Mouse (Mus musculus) hindbrain, embryonic 14.5 days (tissue): ENCODE data around the gene Gins3. TPM values are rescaled to one million over a fixed set of nuclear protein-coding genes. Genes with fewer than 3 reads are reported as not detected.
"Not testable (repeated sequence)": the region's sequence is repeated elsewhere in the genome, so short reads cannot be mapped to it uniquely, and the experiment has no call there.

Experiments
- ATAC-seq: fragments of 200-750 bp; cut with Nextera tagmentation; 2 replicates; pipeline ENCODE4 v1.8.0; 2017; ENCODE audit warnings: moderate number of reproducible peaks, mild to moderate bottlenecking, moderate TSS enrichment, moderate library complexity; ENCODE audit not compliant: low FRiP score
- DNase-seq: peaks from one replicate; pipeline ENCODE4 v3.0.0-alpha.2; 2015; ENCODE audit warnings: low spot score
- H3K27ac ChIP-seq: fragments of 300-500 bp; sonication (generic); 2 replicates; pipeline ENCODE4 v1.5.1; 2014; ENCODE audit warnings: mild to moderate bottlenecking, moderate library complexity
- H3K27me3 ChIP-seq: fragments of 300-500 bp; sonication (generic); 2 replicates; pipeline ENCODE4 v1.6.1; 2014; ENCODE audit warnings: mild to moderate bottlenecking, low read length, mixed read lengths; ENCODE audit not compliant: control insufficient read depth, insufficient read depth
- H3K36me3 ChIP-seq: fragments of 300-500 bp; sonication (generic); replicated peaks from 2 replicates; pipeline ENCODE4 v1.6.1; 2014; ENCODE audit not compliant: control insufficient read depth, insufficient read depth
- H3K4me1 ChIP-seq: fragments of 300-500 bp; sonication (generic); replicated peaks from 2 replicates; pipeline ENCODE4 v1.6.1; 2014; ENCODE audit warnings: antibody characterized with exemption, low read length, mixed read lengths; ENCODE audit not compliant: control insufficient read depth, insufficient read depth
- H3K4me2 ChIP-seq: fragments of 300-500 bp; sonication (generic); replicated peaks from 2 replicates; pipeline ENCODE4 v1.6.1; 2014; ENCODE audit warnings: mild to moderate bottlenecking, moderate library complexity
- H3K4me3 ChIP-seq: fragments of 300-500 bp; sonication (generic); replicated peaks from 2 replicates; pipeline ENCODE4 v1.5.1; 2014; ENCODE audit warnings: mild to moderate bottlenecking, low read length
- H3K9ac ChIP-seq: fragments of 300-500 bp; sonication (generic); 2 replicates; pipeline ENCODE4 v1.6.1; 2014
- H3K9me3 ChIP-seq: fragments of 300-500 bp; sonication (generic); 2 replicates; pipeline ENCODE4 v1.6.1; 2016; ENCODE audit warnings: low read length; ENCODE audit not compliant: control insufficient read depth
- WGBS: fragments of 180-500 bp; shearing (Covaris S2); extraction: QIAGEN DNeasy Blood & Tissue Kit; methylation state at CpG from one replicate; pipeline ENCODE4 v1.1.7; 2014; 5-methylcytosine and 5-hydroxymethylcytosine counted together
- polyA plus RNA-seq: library from polyadenylated mRNA; unstranded; fragments of >200 nt; fragmentation: Nextera tagmentation; extraction: Ambion mirVana; gene quantifications from 2 replicates; pipeline ENCODE4 v1.2.1, GENCODE M21; 2014

Gene Gins3
- polyA plus RNA-seq, 1 experiment from 2014 or later, result 7.8 TPM

DNA sequence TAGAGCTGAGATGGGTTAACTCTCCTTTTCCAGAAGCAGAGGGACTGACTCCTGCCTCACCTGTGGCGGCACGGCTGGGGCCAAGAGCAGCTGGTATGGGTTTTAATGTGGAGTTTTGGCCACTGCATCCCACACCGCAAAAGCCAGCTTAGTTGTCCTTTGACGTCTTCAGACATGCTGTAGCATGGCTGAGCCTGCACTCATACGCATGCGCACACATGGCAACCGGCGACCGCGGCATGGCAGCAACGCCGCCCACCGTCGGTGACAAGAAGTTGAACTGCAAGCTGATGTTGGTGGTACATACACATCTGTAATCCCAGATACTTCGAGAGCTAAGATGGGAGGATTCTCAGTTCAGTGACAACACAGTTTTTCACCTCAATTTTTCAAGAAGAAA is 31.9 kb upstream of the Gins3 start:
- H3K4me3 ChIP-seq, result no peak overlapping the region
- H3K27me3 ChIP-seq, result no peaks in the 10 kb centered on the region
- H3K4me2 ChIP-seq, result no peak overlapping the region
- ATAC-seq (no peak), DNase-seq (no peak)
- WGBS, result 78% methylated on average over 15 of the region's 15 CpGs
- H3K36me3 ChIP-seq, result no peaks in the 10 kb centered on the region
- H3K9me3 ChIP-seq, result no peaks in the 10 kb centered on the region
- H3K4me1 ChIP-seq, result no peaks in the 10 kb centered on the region
- H3K9ac ChIP-seq, result no peak overlapping the region
- no peak overlapping the region for H3K27ac ChIP-seq

DNA sequence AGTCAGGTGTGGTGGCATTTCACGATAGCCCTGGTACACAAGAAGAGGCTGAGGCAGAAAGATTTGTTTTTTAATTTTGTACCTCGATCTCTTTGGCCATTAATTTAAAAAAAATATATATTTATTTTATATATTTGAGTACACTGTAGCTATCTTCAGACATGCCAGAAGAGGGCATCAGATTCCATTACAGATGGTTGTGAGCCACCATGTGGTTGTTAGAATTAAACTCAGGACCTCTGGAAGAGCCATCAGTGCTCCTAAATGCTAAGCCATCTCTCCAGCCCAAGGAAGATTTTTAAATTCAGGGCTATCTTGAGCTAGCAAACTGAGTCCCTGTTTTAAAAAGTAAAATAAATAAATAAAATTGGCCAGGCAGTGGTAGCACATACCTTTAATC is 31.1 kb upstream of the Gins3 start:
- no peak overlapping the region for H3K4me3 ChIP-seq
- WGBS, result 77% methylated on average over 2 of the region's 2 CpGs
- no peak overlapping the region for H3K9ac ChIP-seq
- no peak overlapping the region for H3K4me2 ChIP-seq
- H3K36me3 ChIP-seq, result no peaks in the 10 kb centered on the region
- DNase-seq, result no peak
- ATAC-seq, result no peak
- H3K4me1 ChIP-seq, result no peaks in the 10 kb centered on the region
- no peaks in the 10 kb centered on the region for H3K27me3 ChIP-seq
- H3K9me3 ChIP-seq, result no peaks in the 10 kb centered on the region
- no peak overlapping the region for H3K27ac ChIP-seq

DNA sequence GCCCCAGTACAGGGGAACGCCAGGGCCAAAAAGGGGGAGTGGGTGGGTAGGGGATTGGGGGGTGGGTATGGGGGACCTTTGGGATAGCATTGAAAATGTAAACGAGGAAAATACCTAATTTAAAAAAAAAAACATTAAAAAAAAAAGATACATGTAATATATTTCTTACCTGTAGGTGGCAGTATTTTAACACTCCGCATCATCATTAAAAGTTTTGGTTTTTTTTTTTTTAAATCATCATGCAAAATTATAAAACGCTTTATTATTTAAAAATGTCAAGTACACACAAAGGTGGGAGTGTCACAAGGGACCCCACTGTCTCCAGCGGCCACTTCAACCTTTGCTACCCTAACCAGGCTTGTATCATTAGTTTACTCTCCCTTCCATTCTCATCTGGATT is 26.7 kb upstream of the Gins3 start:
- not testable (repeated sequence) for ATAC-seq, DNase-seq, H3K9me3 ChIP-seq, H3K9ac ChIP-seq, H3K4me3 ChIP-seq, H3K36me3 ChIP-seq, H3K27me3 ChIP-seq, H3K27ac ChIP-seq, H3K4me2 ChIP-seq, H3K4me1 ChIP-seq
- WGBS, result 27% methylated on average over 4 of the region's 5 CpGs

DNA sequence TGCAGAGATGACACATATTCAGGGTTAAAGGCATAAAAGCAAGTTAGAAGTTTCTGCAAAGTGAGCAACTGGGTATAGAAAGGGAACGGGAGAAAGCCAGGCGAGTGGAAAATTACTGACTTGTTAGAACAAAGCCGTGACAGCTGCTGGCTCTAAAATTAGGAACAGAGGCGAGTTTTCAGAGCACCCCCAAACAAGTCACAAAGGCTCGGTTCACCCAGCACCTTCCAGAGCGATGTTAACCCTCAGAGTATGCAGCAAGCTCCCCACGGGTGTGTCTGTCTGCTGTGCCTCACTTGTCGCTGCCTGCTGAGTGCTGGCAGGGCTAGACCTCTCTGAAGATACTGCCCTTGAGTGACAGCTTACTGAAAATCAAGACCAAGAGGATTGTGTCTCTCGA is 26.0 kb upstream of the Gins3 start:
- no peak overlapping the region for H3K4me3 ChIP-seq
- H3K9ac ChIP-seq, result no peak overlapping the region
- ATAC-seq (no peak), DNase-seq (no peak)
- no peak overlapping the region for H3K27ac ChIP-seq
- H3K27me3 ChIP-seq, result no peaks in the 10 kb centered on the region
- H3K4me1 ChIP-seq, result no peaks in the 10 kb centered on the region
- H3K9me3 ChIP-seq, result no peaks in the 10 kb centered on the region
- no peaks in the 10 kb centered on the region for H3K36me3 ChIP-seq
- H3K4me2 ChIP-seq, result no peak overlapping the region
- WGBS, result 47% methylated on average over 9 of the region's 9 CpGs

GRCm38 (mm10) chr8:95609406-95609805 is 23.8 kb upstream of the Gins3 start:
- Histone ChIP-seq H3K4me1 (no peaks in the 10 kb centered on the region), H3K4me2 (no peak overlapping the region), H3K9ac (no peak overlapping the region), H3K9me3 (no peaks in the 10 kb centered on the region), H3K27ac (no peak overlapping the region), H3K4me3 (no peak overlapping the region), H3K27me3 (no peaks in the 10 kb centered on the region), H3K36me3 (no peaks in the 10 kb centered on the region)
- DNase-seq, result no peak
- no peak for ATAC-seq
- 86% methylated on average over 5 of the region's 5 CpGs for WGBS

- WGBS, result 87% methylated on average over 14 of the region's 14 CpGs
- Histone ChIP-seq H3K27me3 (no peaks in the 10 kb centered on the region), H3K4me2 (no peak overlapping the region), H3K27ac (no peak overlapping the region), H3K9me3 (no peaks in the 10 kb centered on the region), H3K9ac (no peak overlapping the region), H3K36me3 (no peaks in the 10 kb centered on the region), H3K4me1 (no peaks in the 10 kb centered on the region), H3K4me3 (no peak overlapping the region)
- DNase-seq (no peak), ATAC-seq (no peak)
Observed at GRCm38 (mm10) chr8:95610749-95611148, 22.5 kb upstream of the Gins3 start.

DNA sequence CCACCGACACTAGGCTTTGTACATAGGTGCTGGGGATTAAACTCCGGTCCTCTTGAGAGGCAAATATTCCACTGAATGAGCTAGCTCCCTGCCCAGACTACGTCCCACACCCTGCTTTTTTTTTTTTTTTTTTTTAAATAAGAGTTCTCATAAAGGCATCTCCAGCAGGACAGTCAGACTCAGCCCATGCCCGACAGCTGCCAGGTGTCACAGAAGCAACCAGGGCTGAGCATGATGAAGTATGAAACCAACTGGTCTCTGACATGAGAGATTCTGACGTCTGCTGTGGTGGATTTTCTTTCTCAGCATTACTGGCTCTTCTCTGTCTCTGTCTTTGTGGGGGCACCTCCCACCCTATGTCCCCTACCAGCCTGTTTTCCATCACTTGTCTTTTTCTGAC is 21.5 kb upstream of the Gins3 start:
- Histone ChIP-seq H3K36me3 (no peaks in the 10 kb centered on the region), H3K9ac (no peak overlapping the region), H3K4me2 (no peak overlapping the region), H3K27ac (no peak overlapping the region), H3K4me3 (no peak overlapping the region), H3K27me3 (no peaks in the 10 kb centered on the region), H3K4me1 (no peaks in the 10 kb centered on the region), H3K9me3 (no peaks in the 10 kb centered on the region)
- DNase-seq (no peak), ATAC-seq (no peak)
- WGBS, result 73% methylated on average over 5 of the region's 5 CpGs

- no peaks in the 10 kb centered on the region for H3K4me1 ChIP-seq
- H3K27ac ChIP-seq, result no peak overlapping the region
- H3K4me2 ChIP-seq, result no peak overlapping the region
- H3K4me3 ChIP-seq, result no peak overlapping the region
- H3K27me3 ChIP-seq, result no peaks in the 10 kb centered on the region
- ATAC-seq, result no peak
- H3K9me3 ChIP-seq, result no peaks in the 10 kb centered on the region
- H3K36me3 ChIP-seq, result no peaks in the 10 kb centered on the region
- no peak for DNase-seq
- 93% methylated on average over 7 of the region's 7 CpGs for WGBS
- H3K9ac ChIP-seq, result no peak overlapping the region
Observed at GRCm38 (mm10) chr8:95616383-95616782, 16.9 kb upstream of the Gins3 start.

DNA sequence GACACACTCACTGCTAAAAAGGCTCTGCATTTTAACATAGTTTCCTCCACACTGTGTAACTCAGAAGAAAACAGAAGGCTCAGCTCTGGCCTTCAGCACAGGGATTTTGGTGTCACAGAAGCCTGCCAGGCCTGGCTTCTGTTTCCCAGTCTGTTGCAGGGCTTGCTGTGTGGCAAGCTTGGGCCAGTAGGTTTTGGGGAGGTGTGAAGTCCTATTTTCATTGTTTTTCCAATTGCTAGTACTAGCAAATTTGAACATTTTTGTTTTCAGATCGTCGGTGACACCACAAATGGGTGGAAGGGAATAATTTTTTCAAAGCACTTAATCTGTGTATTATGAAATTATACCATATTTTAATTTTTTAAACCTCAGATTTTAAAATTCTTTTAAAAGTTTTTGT is 13.2 kb upstream of the Gins3 start:
- ATAC-seq (no peak), DNase-seq (no peak)
- 94% methylated on average over 2 of the region's 2 CpGs for WGBS
- H3K4me2 ChIP-seq, result no peak overlapping the region
- no peak overlapping the region for H3K9ac ChIP-seq
- no peaks in the 10 kb centered on the region for H3K9me3 ChIP-seq
- no peaks in the 10 kb centered on the region for H3K4me1 ChIP-seq
- no peaks in the 10 kb centered on the region for H3K27me3 ChIP-seq
- H3K4me3 ChIP-seq, result no peak overlapping the region
- H3K36me3 ChIP-seq, result no peaks in the 10 kb centered on the region
- no peak overlapping the region for H3K27ac ChIP-seq

DNA sequence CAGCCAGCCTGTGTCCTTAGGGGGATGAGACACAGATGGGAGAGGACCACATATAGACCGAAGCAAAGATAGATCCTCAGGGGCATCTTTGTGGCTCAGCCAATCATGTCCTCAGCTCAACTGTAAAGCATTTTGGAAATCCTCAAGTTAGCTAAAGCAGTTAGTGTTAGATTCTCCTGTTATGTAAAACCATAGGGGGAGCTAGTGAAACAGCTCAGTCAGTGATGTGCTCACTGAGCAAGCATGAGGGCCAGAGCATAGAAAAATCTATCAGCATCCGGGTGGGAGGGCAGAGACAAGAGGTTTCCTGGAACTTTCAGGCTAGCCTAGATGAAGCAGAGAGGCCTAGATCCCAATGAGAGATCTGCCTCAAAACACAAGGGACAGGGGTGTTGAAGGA is 8.4 kb upstream of the Gins3 start:
- Histone ChIP-seq H3K4me2 (no peak overlapping the region), H3K9me3 (no peaks in the 10 kb centered on the region), H3K36me3 (no peaks in the 10 kb centered on the region), H3K4me3 (no peak overlapping the region), H3K27ac (no peak overlapping the region), H3K27me3 (no peaks in the 10 kb centered on the region), H3K4me1 (no peaks in the 10 kb centered on the region), H3K9ac (no peak overlapping the region)
- ATAC-seq (no peak), DNase-seq (no peak)
- WGBS, result 93% methylated on average over 2 of the region's 2 CpGs
